Mouse (Mus musculus) spleen, adult 2 months (tissue): ENCODE results near the gene Col9a2.

Experiments used
- CTCF ChIP-seq: fragments of 200-500 bp; IDR thresholded peaks from 2 replicates; pipeline ENCODE4 v1.5.1; 2011; ENCODE audit warnings: mild to moderate bottlenecking, inconsistent platforms; ENCODE audit not compliant: insufficient read depth, insufficient read length, insufficient replicate concordance; ENCODE audit errors: extremely low read depth
- POLR2A ChIP-seq: fragments of 200-500 bp; IDR thresholded peaks from 2 replicates; pipeline ENCODE4 v1.6.1; 2011; ENCODE audit warnings: low read depth, low read length, inconsistent platforms

DNA sequence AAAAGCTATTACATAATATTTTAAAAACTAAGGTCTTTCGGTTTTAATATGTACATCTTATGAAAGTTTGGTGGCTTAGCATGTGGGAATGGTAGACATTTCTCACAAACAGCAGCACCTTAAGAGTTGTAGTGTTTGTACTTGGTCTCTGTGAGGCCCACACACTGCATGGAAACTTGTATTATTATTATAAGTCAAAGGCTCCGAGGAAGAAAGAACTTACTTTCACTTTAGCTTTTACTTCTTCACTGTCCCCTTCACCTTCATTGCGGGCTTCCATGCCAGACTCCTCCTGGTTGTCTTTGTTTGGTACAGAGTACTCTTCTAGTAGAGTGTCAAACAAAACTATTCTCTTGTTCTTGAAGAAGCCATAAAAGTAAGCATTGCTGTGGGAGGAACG is 35.1 kb downstream of the Col9a2 start:
- no peak for TF ChIP-seq CTCF
- no peak for TF ChIP-seq POLR2A
